Mouse (Mus musculus): ENCODE results near the gene Colq. TPM values are rescaled to one million over a fixed set of nuclear protein-coding genes. Genes with fewer than 3 reads are reported as not detected.

The Colq gene
- polyA plus RNA-seq, 1 experiment from 2014 or later = 8.5 TPM

DNA sequence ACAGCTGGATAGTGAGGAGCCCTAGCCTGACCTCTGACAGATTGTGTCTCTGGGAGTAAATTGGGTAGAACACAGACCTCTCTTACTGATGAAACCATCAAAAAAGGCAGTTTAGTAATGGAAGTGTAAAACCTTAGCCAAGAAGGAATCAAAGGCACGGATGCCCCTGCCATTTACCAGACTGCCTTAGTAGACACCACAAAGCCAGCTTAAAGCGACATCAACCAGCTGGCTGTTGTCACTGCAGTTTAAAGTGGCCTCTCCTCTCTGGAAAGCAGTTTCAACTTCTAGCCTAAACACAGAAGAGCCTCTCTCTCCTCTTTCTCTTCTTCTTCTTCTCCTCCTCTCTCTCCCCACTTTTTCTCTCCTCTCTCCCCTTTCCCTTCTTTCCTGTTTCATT, 69.8 kb downstream of the Colq start:
- no peak overlapping the region for H3K4me2 ChIP-seq (ENCODE audit: low read length)
- H3K27me3 ChIP-seq (ENCODE audit: control insufficient read depth, insufficient read depth, low read length) = no peaks in the 10 kb centered on the region
- ATAC-seq (ENCODE audit: insufficient number of reproducible peaks, insufficient read depth, low FRiP score, low read depth) = no peak
- no peak overlapping the region for H3K4me3 ChIP-seq (ENCODE audit: control insufficient read depth in 1 of 2, insufficient read depth in 1 of 2, low read depth in 1 of 2, low read length in 2 of 2)
- 54% methylated on average over 2 of the region's 2 CpGs for WGBS
- no peak overlapping the region for H3K27ac ChIP-seq (replicated peaks in 1 of 2; ENCODE audit: control insufficient read depth in 1 of 2, insufficient read depth in 1 of 2, low read depth in 2 of 2, low read length in 2 of 2)
- H3K9me3 ChIP-seq (ENCODE audit: control insufficient read depth, low read length) = no peaks in the 10 kb centered on the region
- H3K9ac ChIP-seq (ENCODE audit: low read length) = no peak overlapping the region
- H3K36me3 ChIP-seq (ENCODE audit: control insufficient read depth, insufficient read depth, low read length) = peaks cover 10% of the 10 kb centered on the region
- 0 out of 4 replicates have a peak, but pooled peaks cover 0 to 3% of the 10 kb centered on the region in 2 experiments for H3K4me1 ChIP-seq (ENCODE audit: control insufficient read depth in 2 of 2, insufficient read depth in 2 of 2, low read length in 2 of 2)

DNA sequence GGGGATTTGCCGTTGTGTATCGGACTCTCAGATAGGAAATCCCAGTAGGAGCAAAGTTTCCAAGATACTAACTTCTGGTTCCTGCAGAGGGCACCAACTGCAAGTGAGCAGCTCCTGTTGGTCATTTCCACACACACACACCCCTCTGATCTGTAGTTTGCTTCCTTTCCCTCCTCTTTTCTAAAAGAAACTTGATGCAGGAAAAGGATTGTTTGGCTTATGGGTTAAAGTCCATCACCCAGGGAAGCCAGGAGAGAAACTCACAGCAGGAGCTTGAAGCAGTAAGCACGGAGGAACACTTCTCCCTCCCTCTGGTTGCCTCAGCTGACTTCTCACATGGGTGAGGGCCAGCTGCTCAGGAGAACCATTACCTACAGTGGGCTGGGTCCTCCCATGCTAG, 72.0 kb downstream of the Colq start:
- Histone ChIP-seq H3K27me3 (ENCODE audit: control insufficient read depth, insufficient read depth, low read length) (no peaks in the 10 kb centered on the region), H3K4me2 (ENCODE audit: low read length) (peak overlapping the region; percentile 31), H3K4me1 (ENCODE audit: control insufficient read depth in 2 of 2, insufficient read depth in 2 of 2, low read length in 2 of 2) (0 out of 4 replicates have a peak, but pooled peaks cover 0 to 3% of the 10 kb centered on the region in 2 experiments), H3K36me3 (ENCODE audit: control insufficient read depth, insufficient read depth, low read length) (no peaks in the 10 kb centered on the region; the same call in 1 of the 2 replicates), H3K27ac (replicated peaks in 1 of 2; ENCODE audit: control insufficient read depth in 1 of 2, insufficient read depth in 1 of 2, low read depth in 2 of 2, low read length in 2 of 2) (no peak overlapping the region), H3K4me3 (ENCODE audit: control insufficient read depth in 1 of 2, insufficient read depth in 1 of 2, low read depth in 1 of 2, low read length in 2 of 2) (no peak overlapping the region), H3K9me3 (ENCODE audit: control insufficient read depth, low read length) (peaks cover 7% of the 10 kb centered on the region; the same call in 1 of the 2 replicates), H3K9ac (ENCODE audit: low read length) (peak overlapping the region; percentile 13; the same call in 1 of the 2 replicates)
- no peak for ATAC-seq (ENCODE audit: insufficient number of reproducible peaks, insufficient read depth, low FRiP score, low read depth)
- WGBS = 17% methylated on average over 3 of the region's 3 CpGs

DNA sequence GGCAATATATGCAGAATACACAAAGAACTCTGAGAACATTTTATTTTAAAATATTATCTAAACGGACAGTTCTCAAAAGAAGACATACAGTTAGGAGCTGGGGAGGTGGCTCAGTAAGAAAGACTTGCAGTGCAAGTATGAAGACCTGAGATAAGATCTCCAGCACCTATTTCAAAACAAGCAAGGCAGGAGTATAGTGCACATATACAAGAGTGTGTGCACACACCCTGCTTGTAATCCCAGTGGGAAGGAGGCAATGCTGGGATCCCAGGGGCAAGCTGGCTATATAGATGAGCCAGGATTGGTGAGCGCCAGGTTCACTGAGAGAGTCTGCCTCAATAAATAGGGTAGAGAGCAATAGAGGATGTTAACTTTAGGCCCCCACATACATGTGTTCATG, 75.2 kb downstream of the Colq start:
- H3K9ac ChIP-seq (ENCODE audit: low read length) = no peak overlapping the region
- no peak overlapping the region for H3K4me3 ChIP-seq (ENCODE audit: control insufficient read depth in 1 of 2, insufficient read depth in 1 of 2, low read depth in 1 of 2, low read length in 2 of 2)
- WGBS = 93% methylated on average over 2 of the region's 2 CpGs
- ATAC-seq (ENCODE audit: insufficient number of reproducible peaks, insufficient read depth, low FRiP score, low read depth) = no peak
- H3K27me3 ChIP-seq (ENCODE audit: control insufficient read depth, insufficient read depth, low read length) = no peaks in the 10 kb centered on the region
- 0 out of 4 replicates have a peak, but pooled peaks cover 0 to 3% of the 10 kb centered on the region in 2 experiments for H3K4me1 ChIP-seq (ENCODE audit: control insufficient read depth in 2 of 2, insufficient read depth in 2 of 2, low read length in 2 of 2)
- peaks cover 9% of the 10 kb centered on the region; the same call in 1 of the 2 replicates for H3K9me3 ChIP-seq (ENCODE audit: control insufficient read depth, low read length)
- no peaks in the 10 kb centered on the region for H3K36me3 ChIP-seq (ENCODE audit: control insufficient read depth, insufficient read depth, low read length)
- no peak overlapping the region for H3K4me2 ChIP-seq (ENCODE audit: low read length)
- H3K27ac ChIP-seq (replicated peaks in 1 of 2; ENCODE audit: control insufficient read depth in 1 of 2, insufficient read depth in 1 of 2, low read depth in 2 of 2, low read length in 2 of 2) = no peak overlapping the region

DNA sequence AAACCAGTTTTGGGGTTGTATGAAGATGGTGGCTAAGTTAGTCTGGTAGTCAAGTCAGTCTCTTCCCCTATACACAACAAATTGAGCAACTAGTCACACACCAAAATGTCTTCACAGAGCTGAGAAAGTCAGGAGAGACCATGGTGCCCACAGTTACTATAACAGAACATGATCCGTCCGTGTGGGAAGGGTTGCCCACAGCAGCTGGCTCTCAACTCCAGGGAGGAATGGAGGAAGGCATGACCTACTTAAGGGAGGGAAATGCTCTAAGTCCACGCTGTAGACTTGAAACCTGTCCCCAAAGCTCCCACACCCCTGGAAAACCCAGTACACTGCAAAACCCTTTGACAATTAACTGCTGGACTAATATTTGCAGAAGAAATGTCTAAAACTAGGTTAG, 80.8 kb downstream of the Colq start:
- Histone ChIP-seq H3K27ac (replicated peaks in 1 of 2; ENCODE audit: control insufficient read depth in 1 of 2, insufficient read depth in 1 of 2, low read depth in 2 of 2, low read length in 2 of 2) (no peak overlapping the region), H3K9me3 (ENCODE audit: control insufficient read depth, low read length) (peaks cover 9% of the 10 kb centered on the region; the same call in 1 of the 2 replicates), H3K27me3 (ENCODE audit: control insufficient read depth, insufficient read depth, low read length) (no peaks in the 10 kb centered on the region), H3K9ac (ENCODE audit: low read length) (no peak overlapping the region), H3K4me2 (ENCODE audit: low read length) (no peak overlapping the region), H3K4me1 (ENCODE audit: control insufficient read depth in 2 of 2, insufficient read depth in 2 of 2, low read length in 2 of 2) (peaks cover 3 to 7% of the 10 kb centered on the region in 2 experiments; a peak in 1 of 4 replicates), H3K36me3 (ENCODE audit: control insufficient read depth, insufficient read depth, low read length) (peaks cover 47% of the 10 kb centered on the region), H3K4me3 (ENCODE audit: control insufficient read depth in 1 of 2, insufficient read depth in 1 of 2, low read depth in 1 of 2, low read length in 2 of 2) (no peak overlapping the region)
- ATAC-seq (ENCODE audit: insufficient number of reproducible peaks, insufficient read depth, low FRiP score, low read depth) = no peak
- 90% methylated on average over 3 of the region's 3 CpGs for WGBS

DNA sequence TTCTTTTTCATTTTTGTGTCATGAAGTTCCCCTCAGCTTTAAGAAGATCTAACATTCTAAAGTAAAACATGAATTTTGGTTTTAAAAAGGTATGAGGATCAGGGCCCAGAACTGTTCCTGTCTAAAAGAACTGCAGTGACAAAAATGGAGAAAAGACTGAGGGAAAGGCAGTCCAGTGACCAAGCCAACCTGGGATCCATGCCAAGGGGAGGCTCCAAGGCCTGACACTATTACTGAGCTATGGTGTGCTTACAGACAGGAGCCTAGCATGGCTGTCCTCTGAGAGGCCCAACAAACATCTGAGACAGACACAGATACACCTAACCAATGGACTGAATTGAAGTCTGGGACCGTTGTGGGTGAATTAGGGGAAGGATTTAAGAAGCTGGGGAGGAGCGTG, 81.2 kb downstream of the Colq start:
- H3K4me1 ChIP-seq (ENCODE audit: control insufficient read depth in 2 of 2, insufficient read depth in 2 of 2, low read length in 2 of 2) = peaks cover 3 to 7% of the 10 kb centered on the region in 2 experiments; a peak in 1 of 4 replicates
- no peak overlapping the region for H3K27ac ChIP-seq (replicated peaks in 1 of 2; ENCODE audit: control insufficient read depth in 1 of 2, insufficient read depth in 1 of 2, low read depth in 2 of 2, low read length in 2 of 2)
- no peak overlapping the region for H3K9ac ChIP-seq (ENCODE audit: low read length)
- no peak overlapping the region for H3K4me3 ChIP-seq (ENCODE audit: control insufficient read depth in 1 of 2, insufficient read depth in 1 of 2, low read depth in 1 of 2, low read length in 2 of 2)
- H3K27me3 ChIP-seq (ENCODE audit: control insufficient read depth, insufficient read depth, low read length) = no peaks in the 10 kb centered on the region
- WGBS = 100% methylated on average over 2 of the region's 2 CpGs
- peaks cover 51% of the 10 kb centered on the region for H3K36me3 ChIP-seq (ENCODE audit: control insufficient read depth, insufficient read depth, low read length)
- H3K9me3 ChIP-seq (ENCODE audit: control insufficient read depth, low read length) = peaks cover 8% of the 10 kb centered on the region; the same call in 1 of the 2 replicates
- H3K4me2 ChIP-seq (ENCODE audit: low read length) = no peak overlapping the region
- no peak for ATAC-seq (ENCODE audit: insufficient number of reproducible peaks, insufficient read depth, low FRiP score, low read depth)

DNA sequence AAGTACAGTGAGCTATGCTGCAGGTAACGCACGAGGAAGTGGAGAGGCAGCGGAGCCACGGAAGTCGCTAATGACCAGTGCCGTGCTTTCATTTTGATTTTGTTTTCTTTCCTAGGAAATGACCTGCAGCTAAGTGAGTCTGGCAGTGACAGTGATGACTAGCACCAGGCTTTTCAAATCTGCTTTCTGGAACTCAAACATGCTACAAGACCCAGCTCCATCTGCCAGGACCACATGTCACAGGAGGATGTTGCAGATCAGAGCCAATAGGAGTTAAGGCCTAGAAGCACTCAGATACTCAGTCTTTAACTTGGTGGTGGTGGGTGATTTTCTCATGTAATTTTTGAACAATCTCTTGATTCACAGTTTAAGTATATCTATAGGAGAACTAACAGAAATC, 84.7 kb downstream of the Colq start:
- H3K4me2 ChIP-seq (ENCODE audit: low read length) = no peak overlapping the region
- H3K9me3 ChIP-seq (ENCODE audit: control insufficient read depth, low read length) = no peaks in the 10 kb centered on the region
- WGBS = 98% methylated on average over 6 of the region's 6 CpGs
- no peak overlapping the region for H3K27ac ChIP-seq (replicated peaks in 1 of 2; ENCODE audit: control insufficient read depth in 1 of 2, insufficient read depth in 1 of 2, low read depth in 2 of 2, low read length in 2 of 2)
- H3K36me3 ChIP-seq (ENCODE audit: control insufficient read depth, insufficient read depth, low read length) = peaks cover 85% of the 10 kb centered on the region
- H3K4me3 ChIP-seq (ENCODE audit: control insufficient read depth in 1 of 2, insufficient read depth in 1 of 2, low read depth in 1 of 2, low read length in 2 of 2) = no peak overlapping the region
- ATAC-seq (ENCODE audit: insufficient number of reproducible peaks, insufficient read depth, low FRiP score, low read depth) = no peak
- H3K9ac ChIP-seq (ENCODE audit: low read length) = no peak overlapping the region
- peaks cover 3 to 7% of the 10 kb centered on the region in 2 experiments; a peak in 1 of 4 replicates for H3K4me1 ChIP-seq (ENCODE audit: control insufficient read depth in 2 of 2, insufficient read depth in 2 of 2, low read length in 2 of 2)
- H3K27me3 ChIP-seq (ENCODE audit: control insufficient read depth, insufficient read depth, low read length) = no peaks in the 10 kb centered on the region

DNA sequence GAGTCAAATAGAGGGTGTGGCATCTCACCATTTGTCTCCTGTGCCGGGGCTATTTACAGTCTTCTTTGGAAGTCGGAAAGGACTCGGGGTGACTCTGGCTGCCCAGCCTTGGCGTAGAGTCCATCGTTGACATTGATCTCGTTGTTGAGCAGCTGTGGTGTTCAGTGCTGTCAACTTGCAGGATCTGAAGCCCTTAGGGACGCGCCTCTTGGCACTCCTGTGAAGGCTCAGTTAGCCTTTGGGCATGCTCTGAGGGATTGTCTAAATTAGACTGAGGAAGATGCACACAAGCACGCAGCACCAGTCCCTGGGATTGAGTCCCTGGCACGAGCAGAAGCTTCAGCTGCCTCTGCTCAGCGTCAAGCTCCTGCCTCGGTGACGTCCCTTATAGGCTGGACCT, 87.7 kb downstream of the Colq start:
- no peaks in the 10 kb centered on the region for H3K27me3 ChIP-seq (ENCODE audit: control insufficient read depth, insufficient read depth, low read length)
- no peak overlapping the region for H3K27ac ChIP-seq (replicated peaks in 1 of 2; ENCODE audit: control insufficient read depth in 1 of 2, insufficient read depth in 1 of 2, low read depth in 2 of 2, low read length in 2 of 2)
- no peaks in the 10 kb centered on the region for H3K9me3 ChIP-seq (ENCODE audit: control insufficient read depth, low read length)
- H3K36me3 ChIP-seq (ENCODE audit: control insufficient read depth, insufficient read depth, low read length) = peaks cover 98% of the 10 kb centered on the region
- no peak overlapping the region for H3K4me3 ChIP-seq (ENCODE audit: control insufficient read depth in 1 of 2, insufficient read depth in 1 of 2, low read depth in 1 of 2, low read length in 2 of 2)
- H3K4me2 ChIP-seq (ENCODE audit: low read length) = no peak overlapping the region
- no peak overlapping the region for H3K9ac ChIP-seq (ENCODE audit: low read length)
- peaks cover 0 to under 1% of the 10 kb centered on the region in 2 experiments; a peak in 1 of 4 replicates for H3K4me1 ChIP-seq (ENCODE audit: control insufficient read depth in 2 of 2, insufficient read depth in 2 of 2, low read length in 2 of 2)
- 80% methylated on average over 13 of the region's 13 CpGs for WGBS
- ATAC-seq (ENCODE audit: insufficient number of reproducible peaks, insufficient read depth, low FRiP score, low read depth) = no peak

DNA sequence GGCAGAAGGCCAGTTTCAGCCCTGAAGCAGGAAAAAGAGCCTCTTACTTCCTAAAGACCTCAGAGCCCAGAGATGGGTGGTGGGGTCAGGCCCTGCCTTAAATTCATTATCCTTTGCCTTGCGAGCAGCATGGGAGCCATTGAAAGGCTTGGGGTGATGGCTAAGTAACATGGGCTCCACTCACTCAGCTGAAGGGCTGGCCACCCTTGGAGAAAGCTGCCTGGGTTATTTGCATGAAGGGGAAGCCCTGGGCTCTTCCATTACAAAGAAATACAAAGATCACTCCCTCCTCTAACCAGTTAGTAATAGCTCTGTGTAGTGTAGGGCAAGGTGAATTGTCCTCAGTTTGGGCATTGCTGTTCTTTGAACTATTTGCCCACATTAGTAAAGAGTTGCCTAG, 91.6 kb downstream of the Colq start:
- no peak overlapping the region for H3K27ac ChIP-seq (replicated peaks in 1 of 2; ENCODE audit: control insufficient read depth in 1 of 2, insufficient read depth in 1 of 2, low read depth in 2 of 2, low read length in 2 of 2)
- H3K9me3 ChIP-seq (ENCODE audit: control insufficient read depth, low read length) = no peaks in the 10 kb centered on the region
- peaks cover 64% of the 10 kb centered on the region for H3K36me3 ChIP-seq (ENCODE audit: control insufficient read depth, insufficient read depth, low read length)
- no peak for ATAC-seq (ENCODE audit: insufficient number of reproducible peaks, insufficient read depth, low FRiP score, low read depth)
- no peak overlapping the region for H3K4me3 ChIP-seq (ENCODE audit: control insufficient read depth in 1 of 2, insufficient read depth in 1 of 2, low read depth in 1 of 2, low read length in 2 of 2)
- H3K4me1 ChIP-seq (ENCODE audit: control insufficient read depth in 2 of 2, insufficient read depth in 2 of 2, low read length in 2 of 2) = peaks cover 8 to 24% of the 10 kb centered on the region in 2 experiments
- H3K27me3 ChIP-seq (ENCODE audit: control insufficient read depth, insufficient read depth, low read length) = no peaks in the 10 kb centered on the region
- H3K9ac ChIP-seq (ENCODE audit: low read length) = no peak overlapping the region
- WGBS = 91% methylated on average over 1 of the region's 1 CpGs
- H3K4me2 ChIP-seq (ENCODE audit: low read length) = no peak overlapping the region

Measured in heart, embryonic 14.5 days (tissue).